Mouse (Mus musculus) spleen, postnatal 10 days (tissue): Measurements from ENCODE around the gene Irak2.
A peak's percentile ranks its signal among the peaks of the same experiment; 100 is the strongest.
"Not testable (repeated sequence)": the region's sequence is repeated elsewhere in the genome, so short reads cannot be mapped to it uniquely, and the experiment has no call there.

Experiments used
- DNase-seq, 2 experiments: peaks; one replicate each; pipeline ENCODE4 v3.0.0; 2021 to 2022; ENCODE audit warnings: low spot score in 2 of 2

The Irak2 gene

DNA sequence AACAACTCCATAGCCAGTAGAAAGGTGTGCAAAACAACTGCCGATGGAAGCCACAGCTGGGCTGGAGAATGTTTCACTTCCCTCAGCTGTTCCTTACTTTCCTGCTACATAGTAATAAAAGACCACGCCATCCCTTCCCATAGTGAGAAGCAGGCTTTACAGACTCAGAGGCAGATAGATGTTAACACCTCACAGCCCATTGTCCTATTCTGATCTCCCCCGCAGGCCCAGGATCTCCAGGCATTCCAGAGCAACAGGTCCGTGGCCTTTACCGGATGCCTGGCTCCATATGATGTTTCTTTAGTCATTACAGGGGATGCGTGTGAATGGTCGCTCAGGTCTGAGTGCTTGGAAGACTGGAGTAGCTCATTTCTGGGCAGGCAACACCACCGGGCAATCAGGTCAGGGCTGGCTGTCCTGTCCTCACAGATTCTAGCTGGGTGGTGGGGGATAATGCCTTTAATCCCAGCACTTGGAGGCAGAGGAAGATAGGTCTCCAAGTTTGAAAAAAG is 29.4 kb downstream of the Irak2 start:
- DNase-seq: no peak

DNA sequence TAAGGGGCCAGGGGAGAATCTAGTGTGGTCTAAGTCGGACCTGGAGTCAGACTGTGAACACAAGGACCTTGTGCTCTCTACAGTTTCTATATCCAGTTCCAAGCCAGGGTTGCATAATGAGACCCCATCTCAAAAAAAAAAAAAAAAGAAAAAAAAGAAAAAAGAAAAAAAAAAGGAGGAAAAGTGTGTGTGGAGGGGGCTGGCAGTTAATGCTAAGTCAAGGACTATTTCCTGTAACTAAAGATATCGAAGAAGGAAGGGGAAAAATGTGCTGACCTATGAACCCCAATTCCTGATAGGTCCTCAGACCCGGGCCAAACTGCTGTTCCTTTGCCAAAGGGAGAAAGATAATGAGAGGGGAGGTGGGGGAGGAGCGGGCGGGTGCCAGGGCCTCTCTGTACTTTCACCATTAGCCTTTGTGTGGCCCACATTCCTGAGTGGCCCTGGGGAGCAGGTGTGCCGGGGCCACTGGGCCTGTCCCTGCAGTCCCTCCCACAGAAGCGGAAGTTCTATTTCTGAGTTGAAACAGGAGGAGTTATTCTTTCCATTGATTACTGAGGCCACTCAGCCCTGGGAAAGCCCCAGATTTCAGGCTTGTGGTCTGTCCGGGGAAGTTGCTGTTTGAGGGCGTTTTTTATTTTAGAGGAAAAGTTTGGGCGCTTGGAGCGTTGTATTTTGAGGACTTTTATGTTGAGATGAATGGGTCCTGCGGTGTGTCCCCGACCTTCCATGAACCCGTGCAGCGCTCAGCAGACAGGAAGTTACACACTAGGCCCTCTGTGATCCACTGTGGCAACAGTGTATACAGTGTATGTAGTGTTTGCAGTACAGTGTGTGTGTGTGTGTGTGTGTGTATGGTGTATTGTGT is 30.3 kb downstream of the Irak2 start:
- peak; percentile 31 to 47 for DNase-seq

DNA sequence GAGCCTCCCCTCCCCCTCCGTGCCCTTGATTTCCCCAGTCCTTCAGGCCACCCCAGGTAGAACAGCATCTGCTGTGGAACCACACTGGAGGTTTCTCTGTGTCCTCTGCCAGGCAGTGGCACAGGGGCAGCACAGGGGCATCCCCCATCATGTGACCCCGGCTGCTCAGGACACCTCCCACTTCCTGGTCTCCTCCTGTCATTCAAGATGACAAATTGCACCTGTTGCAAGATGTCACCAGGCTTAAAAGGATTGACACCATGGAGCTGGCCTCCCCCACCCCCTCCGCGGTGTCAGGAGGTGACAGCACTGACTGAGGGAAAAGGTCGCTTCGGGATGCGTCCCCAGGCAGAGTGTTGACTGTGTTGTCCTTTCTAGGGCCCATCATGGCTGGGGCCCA is 31.6 kb downstream of the Irak2 start:
- DNase-seq: peak in 1 of 2 experiments; percentile 55

- DNase-seq: not testable (repeated sequence)
Observed at GRCm38 (mm10) chr6:113672029-113672428, 33.8 kb downstream of the Irak2 start.

- DNase-seq: no peak
Observed at GRCm38 (mm10) chr6:113672989-113673388, 34.7 kb downstream of the Irak2 start.

- no peak for DNase-seq
Observed at GRCm38 (mm10) chr6:113675234-113675633, 37.0 kb downstream of the Irak2 start.

- no peak for DNase-seq
Observed at GRCm38 (mm10) chr6:113675991-113676390, 37.7 kb downstream of the Irak2 start.

- no peak for DNase-seq
Observed at GRCm38 (mm10) chr6:113677070-113677734, 38.9 kb downstream of the Irak2 start.

DNA sequence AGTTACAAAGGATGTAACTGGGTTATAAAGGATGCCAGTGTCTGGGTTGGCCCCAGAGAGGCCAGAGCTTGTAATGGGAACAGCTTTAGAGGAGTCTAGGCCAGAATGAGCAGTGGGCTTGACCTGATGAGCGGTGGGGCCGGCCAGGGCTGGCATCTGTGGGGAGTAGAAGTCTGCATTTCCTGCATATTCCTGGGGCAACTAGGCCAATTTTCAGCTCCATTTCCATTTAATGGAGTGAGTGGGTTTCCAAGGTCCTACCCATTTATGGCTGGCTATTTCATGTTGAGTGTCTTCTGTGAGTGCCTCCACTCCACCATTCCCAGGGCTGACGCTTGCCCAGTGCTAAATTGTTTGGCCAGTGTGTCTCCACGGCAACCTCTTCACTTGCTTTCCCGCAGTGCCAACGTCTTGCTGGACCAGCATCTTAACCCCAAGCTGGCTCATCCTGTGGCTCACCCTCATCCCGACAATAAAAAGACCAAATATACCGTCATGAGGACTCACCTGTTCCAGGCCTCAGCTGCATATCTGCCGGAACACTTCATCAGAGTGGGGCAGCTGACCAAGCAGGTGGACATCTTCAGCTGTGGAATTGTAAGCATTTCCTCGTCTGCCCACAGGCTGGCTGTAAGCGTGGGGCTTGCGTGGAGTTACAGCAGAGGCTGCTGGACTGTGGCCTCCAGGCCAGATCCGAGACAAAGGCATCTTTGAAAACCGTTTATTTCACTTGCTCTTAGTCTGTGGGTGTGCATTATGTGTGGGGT is 40.2 kb downstream of the Irak2 start:
- no peak for DNase-seq

DNA sequence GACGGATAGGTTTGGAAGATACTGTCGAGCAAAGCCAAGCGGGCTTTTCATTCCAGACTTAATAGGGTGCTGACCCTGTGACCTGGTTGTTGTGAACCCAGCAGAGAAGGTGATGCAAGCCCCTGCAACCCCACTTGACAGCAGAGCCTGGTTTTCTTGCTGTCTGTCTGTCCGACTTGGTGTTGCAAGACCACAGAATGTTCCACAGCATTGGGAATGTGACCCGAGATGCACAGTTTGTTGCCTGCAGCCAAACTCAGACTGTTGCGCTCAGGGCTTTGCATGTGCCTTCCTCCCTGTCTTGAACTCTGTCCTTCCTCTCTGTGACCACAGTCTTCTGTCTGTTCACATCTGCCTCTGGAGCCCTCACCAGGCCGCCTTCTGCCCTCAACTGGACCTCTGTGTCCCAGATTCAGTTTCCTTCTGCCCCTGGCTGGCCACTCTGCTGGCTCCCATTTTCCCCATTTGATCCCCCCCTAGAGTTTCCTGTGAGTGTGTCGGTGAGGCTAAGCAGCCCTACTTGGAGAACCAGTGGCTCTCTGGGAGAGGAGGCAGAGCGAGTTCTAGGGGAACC is 41.8 kb downstream of the Irak2 start:
- DNase-seq: no peak

- DNase-seq: peak; percentile 86 to 95
Observed at GRCm38 (mm10) chr6:113681271-113681670, 43.0 kb downstream of the Irak2 start.

GRCm38 (mm10) chr6:113683081-113683825 is 45.0 kb downstream of the Irak2 start:
- DNase-seq: no peak

- no peak for DNase-seq
Observed at GRCm38 (mm10) chr6:113686551-113687125, 48.4 kb downstream of the Irak2 start.

GRCm38 (mm10) chr6:113690008-113690399 is 51.7 kb downstream of the Irak2 start:
- DNase-seq: no peak

- DNase-seq: peak; percentile 60 to 76
Observed at GRCm38 (mm10) chr6:113690400-113691083, 52.3 kb downstream of the Irak2 start.

- DNase-seq: no peak
Observed at GRCm38 (mm10) chr6:113691084-113691462, 52.8 kb downstream of the Irak2 start.

GRCm38 (mm10) chr6:113692661-113693133 is 54.4 kb downstream of the Irak2 start:
- DNase-seq: no peak

DNA sequence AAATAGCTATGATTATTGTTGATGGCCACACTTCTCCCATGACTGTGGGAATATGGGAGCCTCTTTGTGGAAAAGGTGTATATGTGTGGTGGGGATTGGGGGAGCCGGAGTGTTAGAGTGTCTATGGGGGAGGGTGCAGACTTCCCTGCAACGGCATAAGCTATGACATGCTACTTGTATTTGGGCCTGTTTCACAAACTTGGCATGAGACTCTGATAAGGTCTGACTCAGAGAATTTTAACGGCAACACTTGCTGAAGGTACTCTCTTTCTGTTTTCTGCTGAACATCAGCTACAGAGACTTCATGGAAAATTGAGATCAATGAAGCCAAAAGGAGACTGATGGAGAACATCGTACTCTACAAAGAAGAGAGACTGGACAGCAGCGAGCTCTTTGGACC is 55.1 kb downstream of the Irak2 start:
- DNase-seq: no peak

GRCm38 (mm10) chr6:113695203-113695602 is 56.9 kb downstream of the Irak2 start:
- DNase-seq: no peak
